In the genomic region with DNA sequence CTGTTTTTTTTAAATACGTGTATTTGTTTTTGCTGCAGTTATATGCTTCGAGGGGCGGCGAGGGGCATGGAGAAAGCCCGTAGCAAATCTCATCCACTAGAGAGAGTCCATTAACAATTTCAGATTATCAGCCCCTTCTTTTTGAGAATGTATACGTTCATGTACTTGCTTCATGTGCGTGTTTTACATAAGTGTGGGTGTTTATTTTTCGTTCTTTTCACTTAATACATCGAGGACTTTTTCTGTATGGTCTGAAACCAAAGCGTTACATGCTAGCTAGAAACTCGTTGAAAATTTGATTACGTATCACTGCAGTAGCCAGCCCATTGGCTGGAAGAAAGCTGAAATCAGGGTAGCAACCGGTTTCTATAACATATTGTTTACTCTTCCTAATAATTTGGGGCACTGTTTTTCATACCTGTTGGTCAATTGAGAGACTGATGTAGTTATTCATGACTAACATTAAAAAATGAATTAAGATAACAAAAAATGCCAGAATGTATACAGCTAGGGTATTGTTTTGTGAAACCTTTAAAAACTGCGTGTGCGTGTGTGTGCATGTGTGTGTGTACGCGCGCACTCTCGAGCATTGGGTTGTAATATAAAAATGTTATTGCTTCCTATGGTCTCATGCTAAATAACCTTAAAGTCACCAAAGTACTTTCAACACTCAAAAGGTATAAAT, we compare ENCODE assay signal across 10 mouse cellular contexts. TPM values are rescaled to one million over a fixed set of nuclear protein-coding genes. Genes with fewer than 3 reads are reported as not detected.
DNase-seq lines count a peak whose midpoint lies in the region; ATAC-seq lines count a peak whose summit lies in the region.
"Had no signal": no experiment of that assay in that cellular context is flagged by ENCODE, and none has a peak within 500 bp of the region (broad histone marks: within the 10 kb centered on the region; RNA-seq: fewer than 3 reads in every experiment).

No protein-coding gene starts in this region.

- H3K27me3 ChIP-seq in heart, embryonic 16.5 days (ENCODE audit: control insufficient read depth, insufficient read depth, low read length), result peaks cover 45% of the 10 kb centered on the region
- H3K27me3 ChIP-seq in hindbrain, embryonic 13.5 days, result peaks cover 62% of the 10 kb centered on the region
- H3K27me3 ChIP-seq in midbrain, embryonic 12.5 days, result peaks cover 56% of the 10 kb centered on the region
- H3K27me3 ChIP-seq: CH12.LX had no signal

- peak overlapping the region; percentile 64 for H3K4me3 ChIP-seq in heart, embryonic 16.5 days (ENCODE audit: low read length)
- peak overlapping the region; percentile 60 for H3K4me3 ChIP-seq in hindbrain, embryonic 13.5 days
- H3K4me3 ChIP-seq in midbrain, embryonic 12.5 days, result peak overlapping the region; percentile 69

- no peaks in the 10 kb centered on the region for H3K9me3 ChIP-seq in heart, embryonic 16.5 days (replicated peaks; ENCODE audit: control insufficient read depth, low read length)
- H3K9me3 ChIP-seq in hindbrain, embryonic 13.5 days, result no peaks in the 10 kb centered on the region
- no peaks in the 10 kb centered on the region for H3K9me3 ChIP-seq in midbrain, embryonic 12.5 days

- no peak overlapping the region for H3K27ac ChIP-seq in heart, embryonic 16.5 days (ENCODE audit: low read length)
- H3K27ac ChIP-seq in hindbrain, embryonic 13.5 days, result peak overlapping the region; percentile 85; the same call in 1 of the 2 replicates
- no peak overlapping the region for H3K27ac ChIP-seq in midbrain, embryonic 12.5 days (replicated peaks)

- DNase-seq in heart, postnatal 14 days, result no peak
- peak; percentile 51 for DNase-seq in embryo, embryonic 11 days
- no peak for DNase-seq in adrenal gland, postnatal 10 days
- DNase-seq in urinary bladder, postnatal 10 days (ENCODE audit: low spot score), result no peak
- DNase-seq in layer of hippocampus, postnatal 10 days (ENCODE audit: low spot score in 2 of 2), result no peak

- peak overlapping the region; percentile 75 for H3K9ac ChIP-seq in heart, embryonic 16.5 days (ENCODE audit: low read length)
- peak overlapping the region; percentile 86 for H3K9ac ChIP-seq in hindbrain, embryonic 13.5 days
- H3K9ac ChIP-seq in midbrain, embryonic 12.5 days (replicated peaks), result peak overlapping the region; percentile 83

- H3K4me2 ChIP-seq in heart, embryonic 16.5 days (ENCODE audit: low read depth, low read length), result peak overlapping the region; percentile 62
- H3K4me2 ChIP-seq in hindbrain, embryonic 13.5 days, result peak overlapping the region; percentile 56
- peak overlapping the region; percentile 60 for H3K4me2 ChIP-seq in midbrain, embryonic 12.5 days (replicated peaks)

- 13% methylated on average over 19 of the region's 19 CpGs for WGBS in heart, embryonic 16.5 days
- 9% methylated on average over 19 of the region's 19 CpGs for WGBS in hindbrain, embryonic 13.5 days
- WGBS in midbrain, embryonic 12.5 days, result 10% methylated on average over 19 of the region's 19 CpGs

- H3K36me3 ChIP-seq in heart, embryonic 16.5 days (ENCODE audit: control insufficient read depth, insufficient read depth), result no peaks in the 10 kb centered on the region
- no peaks in the 10 kb centered on the region for H3K36me3 ChIP-seq in hindbrain, embryonic 13.5 days
- H3K36me3 ChIP-seq in midbrain, embryonic 12.5 days, result no peaks in the 10 kb centered on the region

- H3K4me1 ChIP-seq in heart, embryonic 16.5 days (ENCODE audit: control insufficient read depth, insufficient read depth, low read length), result peaks cover 5% of the 10 kb centered on the region
- no peaks in the 10 kb centered on the region for H3K4me1 ChIP-seq in hindbrain, embryonic 13.5 days (replicated peaks)
- peaks cover 7% of the 10 kb centered on the region for H3K4me1 ChIP-seq in midbrain, embryonic 12.5 days

- ATAC-seq in heart, embryonic 16.5 days (replicated peaks; ENCODE audit: extremely low read depth, insufficient read depth, low FRiP score), result no peak
- ATAC-seq in hindbrain, embryonic 13.5 days (ENCODE audit: low FRiP score), result no peak
- no peak for ATAC-seq in midbrain, embryonic 12.5 days (ENCODE audit: low FRiP score, low read depth)

- intact Hi-C loops in heart, postnatal 14 days (cut with DNase I), result no loop called here

RNA-seq across cellular contexts. Expression of a gene that starts 1.1 kb away (rescaled TPM):
- 3.2 and 5.0 TPM in 2 replicates for polyA plus RNA-seq in heart, embryonic 16.5 days (2015; fragmentation: Nextera tagmentation; extraction: Ambion mirVana)
- total RNA-seq in heart, postnatal 14 days (2021), result 1 to 10 TPM; 1.3 to 1.4 TPM
- 34.9 and 36.9 TPM in 2 replicates for polyA plus RNA-seq in hindbrain, embryonic 13.5 days (2015; fragmentation: Nextera tagmentation; extraction: Ambion mirVana)
- 30.9 and 40.2 TPM in 2 replicates for polyA plus RNA-seq in midbrain, embryonic 12.5 days (2016; fragmentation: Nextera tagmentation; extraction: Ambion mirVana)
- total RNA-seq in adrenal gland, postnatal 10 days (2021), result 10 to 100 TPM in 1 of 2 experiments, 1 to 10 TPM in 1; 8.3 to 12.8 TPM
- total RNA-seq in layer of hippocampus, postnatal 10 days (2021), result 10 to 100 TPM; 22.1 to 25.8 TPM
- total RNA-seq: CH12.LX; neutrophil, adult 5-6 weeks had no signal

RNA-seq across cellular contexts. Expression of a gene that starts 59.8 kb away (rescaled TPM):
- 0.12 and 0.30 TPM in 2 replicates for polyA plus RNA-seq in heart, embryonic 16.5 days (2015; fragmentation: Nextera tagmentation; extraction: Ambion mirVana)
- under 1 TPM; 0.36 to 0.59 TPM for total RNA-seq in heart, postnatal 14 days (2021)
- 0.47 and 0.73 TPM in 2 replicates for polyA plus RNA-seq in hindbrain, embryonic 13.5 days (2015; fragmentation: Nextera tagmentation; extraction: Ambion mirVana)
- 0.15 and 0.20 TPM in 2 replicates for polyA plus RNA-seq in midbrain, embryonic 12.5 days (2016; fragmentation: Nextera tagmentation; extraction: Ambion mirVana)
- under 1 TPM; 0.33 to 0.66 TPM for total RNA-seq in adrenal gland, postnatal 10 days (2021)
- under 1 TPM; 0.30 to 0.56 TPM for total RNA-seq in layer of hippocampus, postnatal 10 days (2021)
- total RNA-seq: CH12.LX; neutrophil, adult 5-6 weeks had no signal
